Mouse (Mus musculus) neural tube, embryonic 15.5 days (tissue): ENCODE results near the gene Aspscr1. TPM values are rescaled to one million over a fixed set of nuclear protein-coding genes. Genes with fewer than 3 reads are reported as not detected.
A peak's percentile ranks its signal among the peaks of the same experiment; 100 is the strongest.
"Not testable (repeated sequence)": the region's sequence is repeated elsewhere in the genome, so short reads cannot be mapped to it uniquely, and the experiment has no call there.

Experiments used
- ATAC-seq: fragments of 200-750 bp; cut with Nextera tagmentation; 2 replicates; pipeline ENCODE4 v1.8.0; 2017; ENCODE audit warnings: mild to moderate bottlenecking, moderate TSS enrichment, moderate library complexity; ENCODE audit not compliant: low FRiP score
- H3K27ac ChIP-seq: fragments of 300-500 bp; sonication (generic); replicated peaks from 2 replicates; pipeline ENCODE4 v1.5.1; 2015; ENCODE audit warnings: mild to moderate bottlenecking, inconsistent platforms
- H3K27me3 ChIP-seq: fragments of 300-500 bp; sonication (generic); replicated peaks from 2 replicates; pipeline ENCODE4 v1.6.1; 2015; ENCODE audit warnings: inconsistent platforms
- H3K36me3 ChIP-seq: fragments of 300-500 bp; sonication (generic); 2 replicates; pipeline ENCODE4 v1.6.1; 2015; ENCODE audit warnings: inconsistent platforms
- H3K4me1 ChIP-seq: fragments of 300-500 bp; sonication (generic); 2 replicates; pipeline ENCODE4 v1.6.1; 2015; ENCODE audit warnings: inconsistent platforms
- H3K4me2 ChIP-seq: fragments of 300-500 bp; sonication (generic); 2 replicates; pipeline ENCODE4 v1.6.1; 2015; ENCODE audit warnings: inconsistent platforms, mild to moderate bottlenecking, moderate library complexity
- H3K4me3 ChIP-seq: fragments of 300-500 bp; sonication (generic); replicated peaks from 2 replicates; pipeline ENCODE4 v1.5.1; 2015; ENCODE audit warnings: mild to moderate bottlenecking, inconsistent platforms
- H3K9ac ChIP-seq: fragments of 300-500 bp; sonication (generic); replicated peaks from 2 replicates; pipeline ENCODE4 v1.6.1; 2015; ENCODE audit warnings: mild to moderate bottlenecking, inconsistent platforms
- H3K9me3 ChIP-seq: fragments of 300-500 bp; sonication (generic); replicated peaks from 2 replicates; pipeline ENCODE4 v1.6.1; 2016; ENCODE audit warnings: inconsistent platforms
- WGBS: fragments of 180-500 bp; shearing (Covaris S2); methylation state at CpG from one replicate; pipeline ENCODE4 v1.1.7; 2015; ENCODE audit warnings: mixed read lengths; 5-methylcytosine and 5-hydroxymethylcytosine counted together
- polyA plus RNA-seq: library from polyadenylated mRNA; unstranded; fragments of >200 nt; fragmentation: Nextera tagmentation; extraction: Ambion mirVana; gene quantifications from 2 replicates; pipeline ENCODE4 v1.2.1, GENCODE M21; 2015

Gene Aspscr1
- polyA plus RNA-seq, 1 experiment from 2014 or later: 148 TPM

DNA sequence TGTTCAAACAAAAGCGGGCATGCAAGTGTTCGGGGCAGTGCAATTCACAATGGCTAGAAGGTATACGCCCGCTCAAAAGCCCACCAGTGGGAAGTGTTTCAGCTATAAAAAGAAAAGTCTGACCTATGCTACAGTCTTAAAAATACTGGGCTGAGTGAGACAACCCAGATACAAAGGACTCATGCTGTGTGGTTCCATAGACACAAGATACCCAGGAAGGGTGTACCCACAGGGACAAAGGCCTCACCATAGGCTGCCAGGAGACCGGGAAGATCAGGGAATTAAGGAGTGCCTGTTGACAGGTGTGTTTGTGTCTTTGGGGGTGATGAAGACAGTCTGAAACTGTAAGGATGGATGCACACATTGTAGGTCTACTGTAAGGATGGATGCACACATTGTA, 9.1 kb upstream of the Aspscr1 start:
- WGBS: 65% methylated on average over 5 of the region's 5 CpGs
- Histone ChIP-seq H3K36me3 (no peaks in the 10 kb centered on the region), H3K4me2 (no peak overlapping the region), H3K27ac (no peak overlapping the region), H3K27me3 (peaks cover 52% of the 10 kb centered on the region), H3K4me1 (peaks cover 28% of the 10 kb centered on the region), H3K4me3 (no peak overlapping the region), H3K9ac (no peak overlapping the region), H3K9me3 (no peaks in the 10 kb centered on the region)
- no peak for ATAC-seq

DNA sequence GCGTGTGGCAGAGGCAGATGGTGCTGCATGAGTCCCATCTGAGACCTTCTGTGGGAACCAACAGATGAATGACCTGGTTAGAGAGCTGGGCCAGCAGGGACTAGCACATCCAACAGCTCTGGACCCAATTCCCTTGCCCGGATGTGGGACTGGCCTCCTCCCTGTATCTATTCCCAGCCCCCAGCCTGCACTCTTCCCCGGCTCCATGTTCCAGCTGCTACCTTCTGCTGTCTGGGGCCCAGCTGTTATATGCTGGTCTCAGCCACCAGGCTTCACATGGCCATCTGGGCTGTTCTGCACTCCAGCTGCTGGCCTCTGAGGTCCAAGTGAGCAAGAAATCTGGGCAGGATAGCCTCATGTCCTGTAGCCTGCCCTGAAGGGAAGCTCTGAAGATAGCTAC, 7.4 kb upstream of the Aspscr1 start:
- Histone ChIP-seq H3K9me3 (no peaks in the 10 kb centered on the region), H3K27me3 (peaks cover 35% of the 10 kb centered on the region), H3K9ac (no peak overlapping the region), H3K27ac (no peak overlapping the region), H3K4me3 (no peak overlapping the region), H3K36me3 (no peaks in the 10 kb centered on the region), H3K4me1 (peaks cover 15% of the 10 kb centered on the region), H3K4me2 (no peak overlapping the region)
- WGBS: 69% methylated on average over 3 of the region's 3 CpGs
- ATAC-seq: no peak

DNA sequence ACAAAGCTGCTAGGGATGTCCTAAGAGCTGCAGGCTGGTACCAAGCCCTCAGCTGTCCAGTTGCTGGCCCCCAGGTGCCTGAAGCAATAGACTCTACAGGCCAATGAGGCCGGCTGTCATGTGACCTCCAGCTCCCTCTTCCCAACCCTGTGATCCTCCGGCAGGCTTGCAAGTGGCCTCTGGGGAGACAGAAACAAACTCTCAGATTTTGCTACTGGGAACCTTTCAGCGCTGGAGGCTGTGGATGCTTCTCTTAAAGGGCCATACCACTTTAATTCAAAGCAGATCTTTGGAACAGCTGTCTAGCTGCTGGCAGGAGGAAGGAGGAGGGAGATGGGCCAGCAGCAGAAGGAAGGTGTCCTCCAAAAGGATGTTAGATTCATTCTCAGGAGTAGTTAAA, 6.2 kb upstream of the Aspscr1 start:
- no peaks in the 10 kb centered on the region for H3K36me3 ChIP-seq
- no peak for ATAC-seq
- peaks cover 5% of the 10 kb centered on the region; the same call in 1 of the 2 replicates for H3K4me1 ChIP-seq
- no peak overlapping the region for H3K4me3 ChIP-seq
- 3% methylated on average over 3 of the region's 3 CpGs for WGBS
- H3K9ac ChIP-seq: no peak overlapping the region; the same call in 1 of the 2 replicates
- peaks cover 23% of the 10 kb centered on the region for H3K27me3 ChIP-seq
- no peak overlapping the region for H3K27ac ChIP-seq
- no peak overlapping the region for H3K4me2 ChIP-seq
- H3K9me3 ChIP-seq: no peaks in the 10 kb centered on the region

DNA sequence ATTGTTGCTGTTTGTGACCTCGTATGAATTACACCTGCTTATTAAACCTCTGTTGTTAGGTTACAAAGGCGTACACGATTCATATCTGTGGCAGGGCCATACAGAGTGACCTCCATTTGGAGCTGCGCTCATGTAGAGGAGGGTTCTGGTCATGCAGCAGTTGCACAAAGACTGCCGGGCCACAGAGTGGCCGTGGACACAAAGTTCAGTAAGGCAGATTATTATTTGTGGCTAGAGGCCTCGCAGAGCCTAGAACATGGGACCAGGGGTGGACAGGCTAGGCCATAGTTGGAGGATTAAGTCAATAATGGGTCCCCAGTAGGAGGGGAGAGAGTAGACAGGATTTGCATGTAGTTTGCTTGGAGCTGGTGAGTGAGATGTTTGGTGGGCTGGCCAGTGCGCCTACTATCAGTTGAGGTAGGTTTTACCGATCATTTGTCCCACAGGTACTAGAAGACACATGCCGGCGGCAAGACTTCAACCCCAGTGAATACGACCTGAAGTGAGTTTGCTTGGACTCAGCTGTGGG, 885 bp downstream of the Aspscr1 start:
- Histone ChIP-seq H3K9ac (peak overlapping the region; percentile 88), H3K4me2 (peak overlapping the region; percentile 79), H3K27ac (peak overlapping the region; percentile 96), H3K27me3 (no peaks in the 10 kb centered on the region), H3K4me1 (peaks cover 25% of the 10 kb centered on the region), H3K9me3 (no peaks in the 10 kb centered on the region), H3K36me3 (peaks cover 20% of the 10 kb centered on the region), H3K4me3 (peak overlapping the region; percentile 83)
- peak; percentile 31 for ATAC-seq
- 37% methylated on average over 12 of the region's 12 CpGs for WGBS

- not testable (repeated sequence) for H3K9ac ChIP-seq
Observed at GRCm38 (mm10) chr11:120675875-120676274, 3.1 kb downstream of the Aspscr1 start.

GRCm38 (mm10) chr11:120676951-120677350, 4.2 kb downstream of the Aspscr1 start:
- H3K27ac ChIP-seq: no peak overlapping the region
- no peak for ATAC-seq
- WGBS: 90% methylated on average over 4 of the region's 4 CpGs
- H3K4me1 ChIP-seq: peaks cover 25% of the 10 kb centered on the region
- no peaks in the 10 kb centered on the region for H3K27me3 ChIP-seq
- H3K36me3 ChIP-seq: peaks cover 49% of the 10 kb centered on the region
- no peak overlapping the region for H3K4me3 ChIP-seq
- H3K9me3 ChIP-seq: no peaks in the 10 kb centered on the region
- no peak overlapping the region for H3K4me2 ChIP-seq
- H3K9ac ChIP-seq: no peak overlapping the region

More at GRCm38 (mm10) chr11:120675875-120676274, 3.1 kb downstream of the Aspscr1 start:
- WGBS: 88% methylated on average over 4 of the region's 5 CpGs
- H3K36me3 ChIP-seq: peaks cover 42% of the 10 kb centered on the region
- not testable (repeated sequence) for H3K4me3 ChIP-seq, H3K9me3 ChIP-seq, H3K4me2 ChIP-seq, ATAC-seq, H3K27me3 ChIP-seq, H3K27ac ChIP-seq
- H3K4me1 ChIP-seq: peaks cover 25% of the 10 kb centered on the region

DNA sequence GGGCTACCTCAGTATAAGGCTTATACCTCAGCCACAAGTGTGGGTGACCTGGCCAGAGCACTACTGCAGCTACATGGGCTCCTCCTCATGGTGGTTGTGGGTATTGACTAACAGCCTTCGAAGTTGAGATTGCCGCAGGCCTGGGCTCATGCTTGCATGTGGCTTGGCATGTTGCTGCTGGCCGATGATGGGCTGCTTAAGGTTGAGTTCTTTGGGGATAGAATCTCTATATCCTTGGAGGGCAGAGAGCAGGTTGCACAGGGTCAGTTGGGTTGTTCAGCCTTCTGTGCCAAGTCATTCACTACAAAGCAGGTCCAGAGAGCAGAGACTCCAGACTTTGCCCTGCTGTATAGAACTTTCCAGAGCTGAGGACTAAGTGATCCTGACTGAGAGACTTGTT, 7.1 kb downstream of the Aspscr1 start:
- H3K27ac ChIP-seq: no peak overlapping the region
- H3K9ac ChIP-seq: no peak overlapping the region
- H3K27me3 ChIP-seq: no peaks in the 10 kb centered on the region
- H3K36me3 ChIP-seq: peaks cover 67% of the 10 kb centered on the region
- no peak for ATAC-seq
- 82% methylated on average over 3 of the region's 3 CpGs for WGBS
- H3K4me1 ChIP-seq: peaks cover 10% of the 10 kb centered on the region; the same call in 1 of the 2 replicates
- no peaks in the 10 kb centered on the region for H3K9me3 ChIP-seq
- H3K4me3 ChIP-seq: no peak overlapping the region
- no peak overlapping the region for H3K4me2 ChIP-seq

DNA sequence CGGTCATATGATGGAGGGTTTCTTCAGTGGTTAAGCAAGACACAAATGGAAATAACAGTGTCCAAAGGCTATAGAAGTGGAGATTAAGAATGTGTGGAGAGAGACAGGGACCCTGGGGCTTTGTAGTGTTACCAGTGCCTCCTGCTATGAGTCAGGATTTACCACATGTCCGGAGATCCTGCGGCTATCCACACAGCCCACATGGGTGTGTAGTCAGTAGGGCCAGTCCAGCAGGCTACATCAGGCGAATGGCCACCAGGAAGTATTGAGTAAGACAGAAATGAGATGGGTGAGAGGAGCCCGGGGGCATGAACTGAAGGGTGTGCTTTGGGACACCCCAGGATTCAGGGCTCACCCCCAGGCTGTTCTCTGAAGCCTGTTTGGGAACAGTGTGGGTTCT, 9.9 kb downstream of the Aspscr1 start:
- H3K36me3 ChIP-seq: peaks cover 70% of the 10 kb centered on the region

DNA sequence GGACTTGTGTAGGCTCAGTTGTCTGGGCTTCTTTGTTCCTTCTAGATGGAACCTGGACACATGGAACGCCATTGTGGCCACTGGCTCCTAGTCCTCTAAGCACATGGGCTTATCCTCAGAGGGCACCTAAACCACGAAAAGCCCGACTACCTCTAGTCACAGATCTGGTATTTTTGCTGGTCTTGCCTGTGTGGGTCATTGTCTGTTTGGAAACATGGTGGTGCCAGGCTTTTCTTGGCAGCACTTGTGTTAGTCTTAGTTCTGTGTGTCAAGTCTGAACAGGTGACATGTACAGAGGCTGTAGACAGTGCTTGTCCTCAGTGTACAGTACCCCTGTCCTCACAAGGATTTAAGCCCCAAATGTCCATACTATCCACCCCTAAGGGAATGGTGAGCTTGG, 10.8 kb downstream of the Aspscr1 start:
- Histone ChIP-seq H3K4me2 (no peak overlapping the region), H3K27me3 (no peaks in the 10 kb centered on the region), H3K4me3 (no peak overlapping the region), H3K9me3 (no peaks in the 10 kb centered on the region), H3K36me3 (peaks cover 69% of the 10 kb centered on the region), H3K4me1 (no peaks in the 10 kb centered on the region), H3K27ac (no peak overlapping the region), H3K9ac (no peak overlapping the region)
- 93% methylated on average over 3 of the region's 3 CpGs for WGBS
- ATAC-seq: no peak

More for the DNA sequence above, 9.9 kb downstream of the Aspscr1 start:
- Histone ChIP-seq H3K9me3 (no peaks in the 10 kb centered on the region), H3K9ac (no peak overlapping the region), H3K4me3 (no peak overlapping the region), H3K27me3 (no peaks in the 10 kb centered on the region), H3K27ac (no peak overlapping the region), H3K4me2 (no peak overlapping the region), H3K4me1 (no peaks in the 10 kb centered on the region)
- ATAC-seq: no peak
- WGBS: 93% methylated on average over 5 of the region's 5 CpGs

GRCm38 (mm10) chr11:120684086-120684485, 11.3 kb downstream of the Aspscr1 start:
- H3K9ac ChIP-seq: no peak overlapping the region
- H3K9me3 ChIP-seq: no peaks in the 10 kb centered on the region
- no peak overlapping the region for H3K4me3 ChIP-seq
- ATAC-seq: no peak
- H3K36me3 ChIP-seq: peaks cover 69% of the 10 kb centered on the region
- H3K27me3 ChIP-seq: no peaks in the 10 kb centered on the region
- no peaks in the 10 kb centered on the region for H3K4me1 ChIP-seq
- H3K4me2 ChIP-seq: no peak overlapping the region
- no peak overlapping the region for H3K27ac ChIP-seq
- 92% methylated on average over 2 of the region's 2 CpGs for WGBS

DNA sequence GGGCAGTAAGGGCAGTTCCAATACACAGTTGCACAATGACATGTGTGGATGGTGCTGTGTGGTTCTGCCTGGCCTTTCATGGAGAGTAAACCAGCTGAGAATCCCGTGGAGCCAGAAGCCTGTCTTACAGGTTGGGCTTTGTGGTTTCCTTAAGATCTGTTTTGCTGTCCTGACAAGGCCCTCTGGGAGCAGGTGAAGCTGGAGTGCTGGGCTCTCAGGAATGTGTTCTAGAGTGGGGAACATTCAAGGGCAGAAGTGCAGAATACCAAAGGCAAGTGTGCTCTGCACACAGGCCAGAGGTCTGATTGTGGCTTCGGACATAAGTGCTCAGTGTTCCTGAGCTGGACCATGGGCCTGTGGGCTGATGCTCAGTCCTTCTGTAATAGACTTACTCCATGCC, 11.9 kb downstream of the Aspscr1 start:
- H3K4me2 ChIP-seq: no peak overlapping the region
- H3K27me3 ChIP-seq: no peaks in the 10 kb centered on the region
- H3K36me3 ChIP-seq: peaks cover 69% of the 10 kb centered on the region
- no peak for ATAC-seq
- no peak overlapping the region for H3K9ac ChIP-seq
- no peak overlapping the region for H3K27ac ChIP-seq
- no peaks in the 10 kb centered on the region for H3K4me1 ChIP-seq
- H3K9me3 ChIP-seq: no peaks in the 10 kb centered on the region
- H3K4me3 ChIP-seq: no peak overlapping the region
- WGBS: 93% methylated on average over 2 of the region's 2 CpGs

DNA sequence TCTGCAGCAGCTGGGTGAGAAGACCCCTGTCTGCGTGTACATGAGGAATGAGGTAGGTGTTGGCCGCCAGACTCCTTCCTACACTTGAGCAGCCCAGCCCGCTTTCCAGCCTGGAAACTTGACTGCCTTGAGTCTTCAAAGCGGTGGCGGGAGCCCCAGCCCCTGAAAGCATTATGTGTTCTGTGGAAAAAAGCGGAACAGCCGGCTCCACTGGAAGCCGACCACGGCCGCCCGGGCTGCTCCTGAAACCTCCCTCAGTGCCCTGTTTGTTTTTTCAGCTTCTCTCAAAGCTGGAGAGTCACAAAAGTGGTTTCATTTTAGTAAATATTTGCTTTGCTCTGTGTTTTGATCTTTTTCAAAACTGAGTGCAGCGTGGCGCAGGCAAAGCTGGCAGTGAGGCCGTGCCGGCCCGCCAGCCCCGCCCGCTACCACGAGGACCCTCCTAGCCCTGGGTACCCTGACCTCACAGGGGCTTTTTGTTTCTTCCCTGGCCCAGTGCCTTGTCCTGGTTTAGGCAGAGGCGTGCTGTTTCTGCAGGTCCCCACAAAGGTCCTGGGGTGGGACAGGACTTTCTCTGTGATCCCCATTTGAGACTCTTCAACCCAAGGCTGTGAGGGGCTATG, 14.0 kb downstream of the Aspscr1 start:
- H3K27me3 ChIP-seq: no peaks in the 10 kb centered on the region
- no peak overlapping the region for H3K4me2 ChIP-seq
- H3K9me3 ChIP-seq: no peaks in the 10 kb centered on the region
- H3K4me1 ChIP-seq: no peaks in the 10 kb centered on the region
- no peak overlapping the region for H3K4me3 ChIP-seq
- H3K36me3 ChIP-seq: peaks cover 66% of the 10 kb centered on the region
- H3K9ac ChIP-seq: no peak overlapping the region
- WGBS: 82% methylated on average over 20 of the region's 20 CpGs
- no peak for ATAC-seq
- H3K27ac ChIP-seq: peak overlapping the region; percentile 37; the same call in 1 of the 2 replicates
